Mouse (Mus musculus) liver, embryonic 15.5 days (tissue): Measurements from ENCODE around the gene Mob1b. TPM values are rescaled to one million over a fixed set of nuclear protein-coding genes. Genes with fewer than 3 reads are reported as not detected.

Experiments
- ATAC-seq: fragments of 200-750 bp; cut with Nextera tagmentation; 2 replicates; pipeline ENCODE4 v1.8.0; 2017; ENCODE audit warnings: moderate number of reproducible peaks, mild to moderate bottlenecking, moderate library complexity; ENCODE audit not compliant: insufficient read depth
- H3K27ac ChIP-seq: fragments of 300-500 bp; sonication (generic); replicated peaks from 2 replicates; pipeline ENCODE4 v1.5.1; 2015; ENCODE audit warnings: mild to moderate bottlenecking, inconsistent platforms
- H3K27me3 ChIP-seq: fragments of 300-500 bp; sonication (generic); 2 replicates; pipeline ENCODE4 v1.6.1; 2015; ENCODE audit warnings: mild to moderate bottlenecking, inconsistent platforms
- H3K36me3 ChIP-seq: fragments of 300-500 bp; sonication (generic); replicated peaks from 2 replicates; pipeline ENCODE4 v1.6.1; 2015; ENCODE audit warnings: moderate library complexity, mild to moderate bottlenecking, inconsistent platforms
- H3K4me1 ChIP-seq: fragments of 300-500 bp; sonication (generic); replicated peaks from 2 replicates; pipeline ENCODE4 v1.6.1; 2015; ENCODE audit warnings: inconsistent platforms
- H3K4me2 ChIP-seq: fragments of 300-500 bp; sonication (generic); 2 replicates; pipeline ENCODE4 v1.6.1; 2015; ENCODE audit warnings: moderate library complexity, mild to moderate bottlenecking, inconsistent platforms
- H3K4me3 ChIP-seq: fragments of 300-500 bp; sonication (generic); replicated peaks from 2 replicates; pipeline ENCODE4 v1.5.1; 2015; ENCODE audit warnings: mild to moderate bottlenecking, inconsistent platforms
- H3K9ac ChIP-seq: fragments of 300-500 bp; sonication (generic); 2 replicates; pipeline ENCODE4 v1.6.1; 2015; ENCODE audit warnings: moderate library complexity, mild to moderate bottlenecking, inconsistent platforms
- H3K9me3 ChIP-seq: fragments of 300-500 bp; sonication (generic); replicated peaks from 2 replicates; pipeline ENCODE4 v1.6.1; 2016; ENCODE audit warnings: inconsistent platforms
- WGBS: fragments of 180-500 bp; shearing (Covaris S2); methylation state at CpG from one replicate; pipeline ENCODE4 v1.1.7; 2015; ENCODE audit warnings: mixed read lengths; ENCODE audit not compliant: insufficient replicate concordance; 5-methylcytosine and 5-hydroxymethylcytosine counted together
- polyA plus RNA-seq: library from polyadenylated mRNA; unstranded; fragments of >200 nt; fragmentation: Nextera tagmentation; extraction: Ambion mirVana; gene quantifications from 2 replicates; pipeline ENCODE4 v1.2.1, GENCODE M21; 2015

The Mob1b gene
- polyA plus RNA-seq: 9.1 and 9.4 TPM in 2 replicates

DNA sequence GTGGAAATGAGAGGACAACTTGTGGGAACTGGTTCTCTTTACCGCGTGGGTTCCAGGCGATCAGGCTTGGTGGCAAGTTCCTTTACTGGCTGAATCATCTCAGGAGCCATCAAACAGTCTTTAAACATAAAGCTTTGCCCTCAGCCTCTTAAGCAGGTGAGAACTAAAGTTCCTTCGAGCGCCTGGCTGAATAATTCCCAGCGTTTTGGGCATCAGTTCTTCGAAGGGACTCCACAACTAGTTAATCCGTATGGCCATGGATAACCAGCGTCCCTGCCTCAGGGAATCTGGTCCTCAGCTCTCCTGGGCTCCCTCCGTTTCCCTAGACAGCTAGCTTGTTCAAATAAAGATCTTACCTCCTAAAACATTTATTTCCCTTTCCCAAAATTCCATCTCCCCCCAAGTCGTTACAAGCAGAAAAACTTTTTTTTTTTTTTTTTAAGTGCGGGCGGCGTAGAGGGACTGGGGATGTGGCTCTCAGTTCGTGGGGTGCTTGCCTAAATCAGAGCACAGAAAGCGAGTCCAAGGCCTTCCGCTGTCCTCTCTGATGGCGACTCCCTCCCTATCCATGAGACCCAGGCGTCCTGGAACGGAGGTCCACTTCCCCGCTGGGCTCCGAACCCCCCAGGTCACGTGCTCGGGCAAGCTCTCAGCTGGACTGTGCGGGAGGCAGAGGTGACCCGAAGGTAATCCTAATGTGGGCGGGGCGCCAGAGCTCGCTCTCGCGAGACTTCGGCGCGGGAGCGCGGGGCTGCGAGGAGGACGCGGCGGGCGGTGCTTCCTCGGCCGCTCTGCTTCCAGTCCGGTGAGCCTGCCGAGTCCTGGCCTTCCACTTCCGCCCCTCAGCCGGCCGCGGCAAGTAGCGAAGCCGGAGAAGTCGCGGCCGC, at the start of gene Mob1b:
Gene Mob1b, plus strand, starts transcription at position 740 of the 887 bp plus-strand sequence.
- H3K4me2 ChIP-seq: peak within 1 kb of the TSS; percentile 80
- peak; percentile 86 for ATAC-seq
- WGBS: under 1% methylated on average over 52 of the region's 54 CpGs

GRCm38 (mm10) chr5:88674703-88675442, 45.8 kb upstream of the Mob1b start:
- under 1% methylated on average over 47 of the region's 47 CpGs for WGBS
- Histone ChIP-seq H3K36me3 (peaks cover 31% of the 10 kb centered on the region), H3K9ac (peak overlapping the region; percentile 95), H3K4me1 (peaks cover 50% of the 10 kb centered on the region), H3K9me3 (no peaks in the 10 kb centered on the region), H3K4me3 (peak overlapping the region; percentile 97), H3K27me3 (no peaks in the 10 kb centered on the region), H3K27ac (peak overlapping the region; percentile 90), H3K4me2 (peak overlapping the region; percentile 97)
- ATAC-seq: peak; percentile 40

More for the DNA sequence above, at the start of gene Mob1b:
- Histone ChIP-seq H3K27ac (peak within 1 kb of the TSS; percentile 96), H3K27me3 (no peaks in the 10 kb centered on the region), H3K4me3 (peak within 1 kb of the TSS; percentile 100), H3K4me1 (peaks cover 41% of the 10 kb centered on the region), H3K9ac (peak within 1 kb of the TSS; percentile 97), H3K36me3 (no peaks in the 10 kb centered on the region; the same call in 1 of the 2 replicates), H3K9me3 (no peaks in the 10 kb centered on the region)

DNA sequence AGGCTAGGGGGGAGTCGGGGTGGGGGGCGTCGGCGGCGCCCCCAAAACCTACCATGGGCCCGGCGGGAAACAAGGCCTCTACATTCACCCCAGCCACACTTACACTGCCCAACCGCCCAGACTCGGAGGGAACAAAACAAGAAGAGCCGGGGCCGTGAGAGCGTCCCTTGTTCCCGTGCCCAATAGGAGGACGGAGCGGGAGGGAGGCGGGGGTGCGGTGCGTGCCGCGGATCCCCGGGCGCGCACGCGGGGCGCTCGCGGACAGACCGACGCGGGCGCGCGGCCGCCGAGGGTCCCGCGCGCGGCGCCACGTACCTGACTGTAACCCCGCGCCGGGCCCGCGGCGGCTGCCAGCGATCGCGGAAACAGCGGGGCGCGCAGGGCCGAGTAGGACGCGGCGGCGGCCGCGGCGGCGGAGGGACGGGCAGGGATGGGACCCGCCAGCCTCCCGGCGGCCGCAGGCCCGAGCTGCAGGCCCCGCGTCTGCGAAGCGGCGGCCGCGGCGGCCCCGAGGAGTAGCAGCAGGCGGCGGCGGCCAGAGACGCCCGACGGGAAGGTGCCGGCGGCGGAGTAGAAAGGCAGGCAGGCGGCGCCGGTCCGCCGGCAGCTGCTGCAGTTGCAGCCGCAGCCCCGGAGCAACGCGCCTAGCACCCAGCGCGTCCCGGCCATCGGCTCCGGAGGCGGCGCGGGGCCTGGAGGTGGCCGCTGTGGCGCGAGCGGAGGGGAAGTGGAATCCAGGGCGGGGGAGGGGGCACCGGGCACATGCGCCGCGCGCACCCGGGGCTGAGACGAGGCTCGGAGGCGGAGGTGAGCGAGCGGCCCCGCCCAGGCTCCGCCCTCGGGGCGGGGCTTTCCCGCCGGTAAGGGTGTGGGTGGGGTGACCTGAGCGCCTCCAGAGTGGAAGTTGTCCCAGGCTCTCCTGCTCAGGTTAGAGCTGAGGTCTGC, 44.9 kb upstream of the Mob1b start, which contains the start of gene Grsf1:
Gene Grsf1, minus strand, starts transcription at position 729 of the 945 bp plus-strand sequence.
- peaks cover 50% of the 10 kb centered on the region for H3K4me1 ChIP-seq
- no peaks in the 10 kb centered on the region for H3K9me3 ChIP-seq
- H3K4me2 ChIP-seq: peak within 1 kb of the TSS; percentile 97
- H3K36me3 ChIP-seq: peaks cover 23% of the 10 kb centered on the region
- peak within 1 kb of the TSS; percentile 95 for H3K9ac ChIP-seq
- H3K27ac ChIP-seq: peak within 1 kb of the TSS; percentile 90
- whole genome bisulfite sequencing: under 1% methylated on average over 127 of the region's 127 CpGs
- peak; percentile 89 for ATAC-seq
- no peaks in the 10 kb centered on the region for H3K27me3 ChIP-seq
- peak within 1 kb of the TSS; percentile 97 for H3K4me3 ChIP-seq

DNA sequence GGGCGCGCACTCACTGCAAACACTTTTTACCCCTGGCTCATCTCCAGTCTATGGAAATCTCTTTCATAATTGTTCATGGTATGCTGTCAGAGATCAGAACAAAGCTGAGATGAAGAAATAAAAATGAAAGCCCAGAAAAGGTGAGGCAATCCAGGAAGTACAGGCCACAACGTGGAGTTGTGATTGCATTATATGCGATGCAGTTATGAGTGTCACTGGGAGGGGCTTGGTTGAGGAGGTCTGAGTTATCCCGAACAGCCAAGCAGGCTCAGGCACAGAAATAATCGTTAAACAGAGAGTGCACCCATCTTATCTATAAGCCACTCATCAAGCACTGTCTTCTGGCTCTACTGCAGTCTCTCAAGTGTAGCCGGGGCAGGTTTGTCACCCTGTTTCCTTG, 41.7 kb upstream of the Mob1b start:
- Histone ChIP-seq H3K9ac (no peak overlapping the region), H3K36me3 (no peaks in the 10 kb centered on the region), H3K9me3 (no peaks in the 10 kb centered on the region), H3K27ac (peak overlapping the region; percentile 19; the same call in 1 of the 2 replicates), H3K4me3 (no peak overlapping the region), H3K4me1 (peaks cover 45% of the 10 kb centered on the region), H3K4me2 (peak overlapping the region; percentile 29), H3K27me3 (peaks cover 12% of the 10 kb centered on the region)
- 26% methylated on average over 7 of the region's 7 CpGs for WGBS
- ATAC-seq: no peak

- WGBS: 32% methylated on average over 6 of the region's 6 CpGs
- H3K27ac ChIP-seq: no peak overlapping the region
Measured at GRCm38 (mm10) chr5:88679341-88679740, 41.3 kb upstream of the Mob1b start.

GRCm38 (mm10) chr5:88680567-88680966, 40.1 kb upstream of the Mob1b start:
- H3K9ac ChIP-seq: no peak overlapping the region
- H3K27me3 ChIP-seq: peaks cover 28% of the 10 kb centered on the region
- no peaks in the 10 kb centered on the region for H3K36me3 ChIP-seq
- no peak overlapping the region for H3K27ac ChIP-seq
- no peak overlapping the region for H3K4me3 ChIP-seq
- no peak overlapping the region for H3K4me2 ChIP-seq
- peaks cover 32% of the 10 kb centered on the region for H3K4me1 ChIP-seq
- no peak for ATAC-seq
- no peaks in the 10 kb centered on the region for H3K9me3 ChIP-seq
- WGBS: 76% methylated on average over 6 of the region's 6 CpGs

More at GRCm38 (mm10) chr5:88679341-88679740, 41.3 kb upstream of the Mob1b start:
- H3K9ac ChIP-seq: no peak overlapping the region
- H3K4me3 ChIP-seq: no peak overlapping the region
- no peaks in the 10 kb centered on the region for H3K9me3 ChIP-seq
- H3K36me3 ChIP-seq: no peaks in the 10 kb centered on the region
- no peak for ATAC-seq
- peak overlapping the region; percentile 29 for H3K4me2 ChIP-seq
- H3K4me1 ChIP-seq: peaks cover 41% of the 10 kb centered on the region
- peaks cover 16% of the 10 kb centered on the region for H3K27me3 ChIP-seq

DNA sequence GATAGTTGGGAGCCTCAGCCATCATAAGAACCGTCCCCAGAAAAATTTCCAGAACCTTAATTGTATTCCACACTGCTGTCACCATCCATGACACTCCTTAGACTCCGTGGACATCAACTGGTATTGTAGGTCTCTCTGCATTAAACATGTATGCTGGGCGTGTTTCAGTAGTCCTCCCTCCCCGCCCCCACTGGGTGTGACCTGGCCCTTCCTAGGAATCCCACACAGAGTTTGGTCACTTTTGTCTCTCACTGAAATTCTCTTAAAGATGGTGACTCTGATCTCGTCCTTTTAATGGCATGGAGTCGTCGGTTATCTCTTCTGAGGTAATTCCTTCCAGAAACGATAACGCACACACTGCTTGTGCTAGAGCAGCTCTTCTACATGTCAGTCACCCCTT, 36.9 kb upstream of the Mob1b start:
- H3K36me3 ChIP-seq: no peaks in the 10 kb centered on the region
- H3K9ac ChIP-seq: no peak overlapping the region
- H3K4me3 ChIP-seq: no peak overlapping the region
- H3K9me3 ChIP-seq: no peaks in the 10 kb centered on the region
- ATAC-seq: no peak
- H3K4me1 ChIP-seq: peaks cover 21% of the 10 kb centered on the region
- whole genome bisulfite sequencing: 49% methylated on average over 9 of the region's 9 CpGs
- H3K4me2 ChIP-seq: no peak overlapping the region
- H3K27ac ChIP-seq: no peak overlapping the region
- peaks cover 41% of the 10 kb centered on the region for H3K27me3 ChIP-seq

DNA sequence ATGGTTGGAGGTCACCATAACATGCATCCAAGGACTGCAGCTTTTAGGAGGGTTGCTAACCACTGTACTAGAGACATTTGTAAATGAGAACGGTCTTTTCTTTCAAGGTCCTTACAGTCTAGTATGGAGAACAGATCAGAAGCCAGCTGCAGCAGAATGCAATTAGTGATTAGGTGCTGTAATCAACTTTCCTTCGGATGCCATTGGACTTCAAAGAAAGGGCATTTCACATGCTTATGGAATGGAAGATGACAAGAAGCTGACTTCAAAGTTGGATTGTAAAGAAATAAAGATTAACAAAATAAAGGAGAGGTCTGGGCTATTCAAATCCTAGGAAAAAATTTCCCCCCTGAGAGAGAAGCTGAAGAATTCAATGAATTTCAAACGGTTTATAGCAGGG, 36.4 kb upstream of the Mob1b start:
- Histone ChIP-seq H3K9me3 (no peaks in the 10 kb centered on the region), H3K27ac (no peak overlapping the region), H3K36me3 (no peaks in the 10 kb centered on the region), H3K4me3 (no peak overlapping the region), H3K4me2 (no peak overlapping the region), H3K27me3 (peaks cover 41% of the 10 kb centered on the region), H3K9ac (no peak overlapping the region), H3K4me1 (peaks cover 21% of the 10 kb centered on the region)
- WGBS: 28% methylated on average over 3 of the region's 3 CpGs
- no peak for ATAC-seq

DNA sequence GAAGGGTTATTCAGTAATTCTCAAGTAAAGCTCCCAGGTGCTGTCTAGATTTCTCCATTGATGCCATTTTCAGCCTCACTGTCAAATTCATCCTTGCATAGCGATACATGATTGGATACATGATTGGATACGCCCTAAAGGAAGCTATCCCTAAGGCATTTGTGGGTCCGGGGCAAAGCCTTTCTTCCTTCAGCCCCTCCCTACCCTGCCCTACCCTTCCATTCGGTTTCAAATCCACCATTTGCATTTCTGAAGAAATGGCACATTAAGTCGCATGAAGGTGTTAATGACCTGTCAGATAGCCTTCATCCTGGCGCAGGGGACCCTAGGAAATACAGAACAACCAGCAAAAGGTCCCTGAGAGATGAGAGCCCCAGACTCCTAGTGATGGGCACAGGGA, 35.3 kb upstream of the Mob1b start:
- Histone ChIP-seq H3K27me3 (peaks cover 41% of the 10 kb centered on the region), H3K4me2 (no peak overlapping the region), H3K4me3 (no peak overlapping the region), H3K36me3 (no peaks in the 10 kb centered on the region), H3K9me3 (no peaks in the 10 kb centered on the region), H3K4me1 (peaks cover 15% of the 10 kb centered on the region), H3K27ac (no peak overlapping the region), H3K9ac (no peak overlapping the region)
- WGBS: 16% methylated on average over 6 of the region's 6 CpGs
- ATAC-seq: no peak

DNA sequence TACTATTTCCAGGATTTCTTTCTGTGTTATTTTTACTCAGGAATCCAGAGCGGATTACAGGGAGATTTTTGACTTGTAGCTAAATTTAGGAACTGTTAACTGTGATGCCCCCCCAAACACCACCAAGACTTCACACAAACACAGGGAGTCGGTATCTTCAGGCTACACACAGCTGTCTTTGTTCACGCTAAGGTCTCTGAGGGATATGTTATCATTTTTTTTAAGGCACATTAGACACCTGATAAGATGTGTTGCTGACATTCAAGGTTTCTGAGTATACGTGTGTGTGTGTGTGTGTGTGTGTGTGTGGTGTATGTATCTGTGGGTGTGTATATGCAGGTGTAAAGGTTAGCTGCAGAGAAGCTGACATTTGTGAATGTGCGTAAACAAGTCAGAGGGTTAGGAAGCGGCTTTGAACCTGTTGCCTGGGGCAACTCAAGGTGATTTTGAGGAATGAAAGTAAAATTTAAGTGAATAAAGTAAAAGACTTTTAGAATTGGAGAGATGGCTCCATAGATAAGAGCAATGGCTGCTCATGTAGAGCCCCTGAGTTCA, 34.8 kb upstream of the Mob1b start:
- no peak overlapping the region for H3K4me3 ChIP-seq
- H3K9ac ChIP-seq: no peak overlapping the region
- H3K27me3 ChIP-seq: peaks cover 41% of the 10 kb centered on the region
- H3K27ac ChIP-seq: no peak overlapping the region
- no peaks in the 10 kb centered on the region for H3K9me3 ChIP-seq
- ATAC-seq: peak; percentile 41; the same call in 1 of the 2 replicates
- peaks cover 15% of the 10 kb centered on the region for H3K4me1 ChIP-seq
- 27% methylated on average over 6 of the region's 6 CpGs for WGBS
- H3K4me2 ChIP-seq: no peak overlapping the region
- no peaks in the 10 kb centered on the region for H3K36me3 ChIP-seq
